Comparison of ENCODE assay signal across 20 mouse cellular contexts in genomic region chr11:4984799-4985198, GRCm38 (mm10). TPM values are rescaled to one million over a fixed set of nuclear protein-coding genes. Genes with fewer than 3 reads are reported as not detected.
A peak's percentile ranks its signal among the peaks of the same experiment; 100 is the strongest.
DNase-seq lines count a peak whose midpoint lies in the region; ATAC-seq and TF ChIP-seq lines count a peak whose summit lies in the region.
"Had no signal": no experiment of that assay in that cellular context is flagged by ENCODE, and none has a peak within 500 bp of the region (broad histone marks: within the 10 kb centered on the region; RNA-seq: fewer than 3 reads in every experiment).

No protein-coding gene starts in this region.

- no peak for TF ChIP-seq CTCF in kidney, postnatal 0 days (IDR thresholded peaks at IDR 0.05; ENCODE audit: low read depth)
- no peak for TF ChIP-seq CTCF in G1E (IDR thresholded peaks at IDR 0.05; ENCODE audit: low read depth, low read length)
- TF ChIP-seq CTCF in liver, embryonic 14.5 days (IDR thresholded peaks at IDR 0.05; ENCODE audit: low read depth) = no peak

- ATAC-seq in heart, embryonic 13.5 days (ENCODE audit: extremely low read depth, insufficient number of reproducible peaks, low FRiP score, low TSS enrichment) = no peak
- no peak for ATAC-seq in heart, embryonic 11.5 days (replicated peaks; ENCODE audit: insufficient number of reproducible peaks, low FRiP score, low TSS enrichment)
- ATAC-seq in kidney, postnatal 0 days (replicated peaks; ENCODE audit: low FRiP score, low read depth) = no peak
- peak; percentile 23 for ATAC-seq in G1E (ENCODE audit: extremely low read depth, insufficient number of reproducible peaks, low FRiP score, poor library complexity, severe bottlenecking)
- ATAC-seq in liver, embryonic 14.5 days (ENCODE audit: insufficient read depth) = no peak
- ATAC-seq: forebrain, embryonic 16.5 days; Patski had no signal

- no peaks in the 10 kb centered on the region for H3K27me3 ChIP-seq in heart, embryonic 13.5 days (replicated peaks)
- H3K27me3 ChIP-seq in heart, embryonic 11.5 days (ENCODE audit: control insufficient read depth, insufficient read depth, low read length) = no peaks in the 10 kb centered on the region
- H3K27me3 ChIP-seq in kidney, postnatal 0 days (ENCODE audit: insufficient read depth, low read length) = no peaks in the 10 kb centered on the region
- no peaks in the 10 kb centered on the region for H3K27me3 ChIP-seq in G1E (ENCODE audit: insufficient read depth, low read length)
- H3K27me3 ChIP-seq in liver, embryonic 14.5 days (ENCODE audit: control insufficient read depth, insufficient read depth, low read length) = no peaks in the 10 kb centered on the region
- H3K27me3 ChIP-seq: forebrain, embryonic 12.5 days; heart, embryonic 12.5 days; Patski had no signal

- H3K4me3 ChIP-seq in heart, embryonic 13.5 days = no peak overlapping the region
- no peak overlapping the region for H3K4me3 ChIP-seq in heart, embryonic 11.5 days (ENCODE audit: low read depth, low read length)
- no peak overlapping the region for H3K4me3 ChIP-seq in kidney, postnatal 0 days (replicated peaks; ENCODE audit: low read depth, low read length)
- H3K4me3 ChIP-seq in G1E (ENCODE audit: low read depth, low read length) = peak overlapping the region; percentile 54; the same call in 1 of the 2 replicates
- no peak overlapping the region for H3K4me3 ChIP-seq in liver, embryonic 14.5 days (ENCODE audit: insufficient read depth in 1 of 2, low read depth in 2 of 2, low read length in 2 of 2)
- H3K4me3 ChIP-seq: embryonic facial prominence, embryonic 13.5 days; forebrain, embryonic 12.5 days; heart, embryonic 12.5 days had no signal

- H3K4me2 ChIP-seq in heart, embryonic 13.5 days = no peak overlapping the region
- no peak overlapping the region for H3K4me2 ChIP-seq in heart, embryonic 11.5 days
- no peak overlapping the region for H3K4me2 ChIP-seq in kidney, postnatal 0 days (ENCODE audit: low read length)
- H3K4me2 ChIP-seq in liver, embryonic 14.5 days (ENCODE audit: low read depth) = 0 out of 2 replicates have a peak overlapping the region, but pooled peaks have one; percentile 1

- peak; percentile 14 for DNase-seq in kidney, postnatal 0 days (ENCODE audit: low spot score)
- no peak for DNase-seq in kidney, postnatal 4 days
- peak; percentile 33 for DNase-seq in G1E (ENCODE audit: low spot score)
- DNase-seq in liver, embryonic 14.5 days (ENCODE audit: low read depth in 3 of 3, low spot score in 3 of 3) = no peak
- no peak for DNase-seq in lung, postnatal 36 days
- DNase-seq: adrenal gland, adult 2 months; adrenal gland, postnatal 25 days; cerebellum, adult 9-11 months; gastrocnemius, postnatal 10 days had no signal

- 65% methylated on average over 3 of the region's 3 CpGs for WGBS in heart, embryonic 13.5 days
- WGBS in heart, embryonic 11.5 days (ENCODE audit: insufficient replicate concordance) = 55% methylated on average over 3 of the region's 3 CpGs
- WGBS in kidney, postnatal 0 days = 73% methylated on average over 3 of the region's 3 CpGs
- 21% methylated on average over 3 of the region's 3 CpGs for WGBS in liver, embryonic 14.5 days (ENCODE audit: insufficient replicate concordance)

- H3K9ac ChIP-seq in heart, embryonic 13.5 days = no peak overlapping the region
- no peak overlapping the region for H3K9ac ChIP-seq in heart, embryonic 11.5 days (ENCODE audit: low read depth, low read length)
- no peak overlapping the region for H3K9ac ChIP-seq in kidney, postnatal 0 days (ENCODE audit: low read depth, low read length)
- no peak overlapping the region for H3K9ac ChIP-seq in liver, embryonic 14.5 days (replicated peaks)
- H3K9ac ChIP-seq: embryonic facial prominence, embryonic 13.5 days; forebrain, embryonic 12.5 days; hindbrain, embryonic 14.5 days had no signal

- TF ChIP-seq EP300 in liver, embryonic 14.5 days (IDR thresholded peaks at IDR 0.05; ENCODE audit: low read depth) = no peak

- peaks cover 2% of the 10 kb centered on the region; the same call in 1 of the 2 replicates for H3K36me3 ChIP-seq in heart, embryonic 13.5 days
- H3K36me3 ChIP-seq in heart, embryonic 11.5 days (ENCODE audit: control insufficient read depth, insufficient read depth, low read length) = no peaks in the 10 kb centered on the region
- peaks cover 2% of the 10 kb centered on the region; the same call in 1 of the 2 replicates for H3K36me3 ChIP-seq in kidney, postnatal 0 days (ENCODE audit: insufficient read depth, low read length)
- H3K36me3 ChIP-seq in G1E (replicated peaks) = peaks cover 15% of the 10 kb centered on the region
- no peaks in the 10 kb centered on the region; the same call in 1 of the 2 replicates for H3K36me3 ChIP-seq in liver, embryonic 14.5 days (replicated peaks; ENCODE audit: control insufficient read depth, insufficient read depth, low read depth)
- H3K36me3 ChIP-seq: embryonic facial prominence, embryonic 13.5 days; forebrain, embryonic 12.5 days; heart, embryonic 12.5 days had no signal

- peak overlapping the region; percentile 41 for H3K27ac ChIP-seq in heart, embryonic 13.5 days (replicated peaks)
- H3K27ac ChIP-seq in heart, embryonic 11.5 days (ENCODE audit: low read depth, low read length) = no peak overlapping the region
- no peak overlapping the region for H3K27ac ChIP-seq in kidney, postnatal 0 days
- peak overlapping the region; percentile 21; the same call in 1 of the 2 replicates for H3K27ac ChIP-seq in liver, embryonic 14.5 days
- H3K27ac ChIP-seq: embryonic facial prominence, embryonic 13.5 days; forebrain, embryonic 12.5 days; hindbrain, embryonic 14.5 days had no signal

- peaks cover 38% of the 10 kb centered on the region for H3K4me1 ChIP-seq in heart, embryonic 13.5 days
- peaks cover 6% of the 10 kb centered on the region for H3K4me1 ChIP-seq in heart, embryonic 11.5 days (ENCODE audit: control insufficient read depth, insufficient read depth, low read length)
- H3K4me1 ChIP-seq in kidney, postnatal 0 days (replicated peaks; ENCODE audit: insufficient read depth, low read length) = peaks cover 8% of the 10 kb centered on the region
- peaks cover 66% of the 10 kb centered on the region for H3K4me1 ChIP-seq in G1E (ENCODE audit: insufficient read depth, low read depth, low read length)
- H3K4me1 ChIP-seq in liver, embryonic 14.5 days (replicated peaks; ENCODE audit: control insufficient read depth in 2 of 2, insufficient read depth in 2 of 2, low read length in 1 of 2) = peaks cover 12 to 40% of the 10 kb centered on the region in 2 experiments

- no peaks in the 10 kb centered on the region for H3K9me3 ChIP-seq in heart, embryonic 13.5 days
- no peaks in the 10 kb centered on the region for H3K9me3 ChIP-seq in heart, embryonic 11.5 days (replicated peaks; ENCODE audit: control insufficient read depth, low read length)
- H3K9me3 ChIP-seq in kidney, postnatal 0 days (replicated peaks; ENCODE audit: low read length) = no peaks in the 10 kb centered on the region
- no peaks in the 10 kb centered on the region for H3K9me3 ChIP-seq in G1E (replicated peaks)
- H3K9me3 ChIP-seq in liver, embryonic 14.5 days (ENCODE audit: control insufficient read depth, low read length) = no peaks in the 10 kb centered on the region
- H3K9me3 ChIP-seq: embryonic facial prominence, embryonic 13.5 days; forebrain, embryonic 12.5 days; heart, embryonic 12.5 days; hindbrain, embryonic 10.5 days had no signal

RNA-seq across cellular contexts. Expression of gene Ap1b1, which starts 1.8 kb away (rescaled TPM):
- polyA plus RNA-seq in heart, embryonic 13.5 days (2015; fragmentation: Nextera tagmentation; extraction: Ambion mirVana) = 41.2 and 42.6 TPM in 2 replicates
- polyA plus RNA-seq in heart, embryonic 11.5 days (2014; fragmentation: Nextera tagmentation; extraction: Ambion mirVana) = 47.6 and 57.9 TPM in 2 replicates
- 54.5 and 61.6 TPM in 2 replicates for polyA plus RNA-seq in kidney, postnatal 0 days (2015; fragmentation: Nextera tagmentation; extraction: Ambion mirVana)
- total RNA-seq in G1E (2014; fragmentation: Nextera tagmentation) (129 and 141 TPM in 2 replicates), G1E (2017) (94.9 and 98.0 TPM in 2 replicates)
- polyA plus RNA-seq in G1E (2012) = 76.1 and 86.1 TPM in 2 replicates
- polyA plus RNA-seq in liver, embryonic 14.5 days (2012; rRNA removed) = 54.1 and 58.8 TPM in 2 replicates
- 64.1 and 77.8 TPM in 2 replicates for polyA plus RNA-seq in liver, embryonic 14.5 days (2014; fragmentation: Nextera tagmentation; extraction: Ambion mirVana)

RNA-seq across cellular contexts. Expression of gene Nefh, which starts 36.9 kb away (rescaled TPM):
- polyA plus RNA-seq in heart, embryonic 13.5 days (2015; fragmentation: Nextera tagmentation; extraction: Ambion mirVana) = 0.39 and 0.50 TPM in 2 replicates
- polyA plus RNA-seq in heart, embryonic 11.5 days (2014; fragmentation: Nextera tagmentation; extraction: Ambion mirVana) = 0.43 and 0.97 TPM in 2 replicates
- 0.08 and 0.11 TPM in 2 replicates for polyA plus RNA-seq in kidney, postnatal 0 days (2015; fragmentation: Nextera tagmentation; extraction: Ambion mirVana)
- total RNA-seq in G1E (2014; fragmentation: Nextera tagmentation) (56.4 and 60.4 TPM in 2 replicates), G1E (2017) (153 and 179 TPM in 2 replicates)
- 40.7 and 49.4 TPM in 2 replicates for polyA plus RNA-seq in G1E (2012)
- polyA plus RNA-seq in liver, embryonic 14.5 days (2012; rRNA removed) = 0.08 and 0.16 TPM in 2 replicates
- polyA plus RNA-seq in liver, embryonic 14.5 days (2014; fragmentation: Nextera tagmentation; extraction: Ambion mirVana) = 0.22 and 0.29 TPM in 2 replicates
- total RNA-seq: heart, adult 18-20 months; heart, postnatal 25 days had no signal

Comparison
In these comparisons a context has a peak if more than half of its experiments do, and no peak if none do; other contexts are left out.
1. H3K27ac ChIP-seq: peak in heart, embryonic 13.5 days (single experiment) and liver, embryonic 14.5 days (single experiment); none in heart, embryonic 11.5 days (single experiment) and kidney, postnatal 0 days (single experiment).
2. DNase-seq: peak in kidney, postnatal 0 days (single experiment) and G1E (single experiment); none in kidney, postnatal 4 days (0 of 2), liver, embryonic 14.5 days (0 of 3) and lung, postnatal 36 days (single experiment).
3. RNA of gene Nefh, which starts 36.9 kb away (polyA plus RNA-seq): 40.7 to 49.4 TPM in G1E; 0.43 to 0.97 TPM in heart, embryonic 11.5 days, 0.39 to 0.50 TPM in heart, embryonic 13.5 days, 0.08 to 0.29 TPM in liver, embryonic 14.5 days and 0.08 to 0.11 TPM in kidney, postnatal 0 days; every median in the first group is over 10 times any median in the second.